Mouse (Mus musculus): ENCODE measurements around the gene Cbln3.

Gene Cbln3

GRCm38 (mm10) chr14:55880982-55881381 lies 3.2 kb downstream of the Cbln3 start:
- no peak for DNase-seq (ENCODE audit: low spot score in 2 of 2)

- peak; percentile 85 to 87 for DNase-seq (ENCODE audit: low spot score in 2 of 2)
These were observed 4.6 kb downstream of the Cbln3 start for GRCm38 (mm10) chr14:55879623-55880022.

DNA sequence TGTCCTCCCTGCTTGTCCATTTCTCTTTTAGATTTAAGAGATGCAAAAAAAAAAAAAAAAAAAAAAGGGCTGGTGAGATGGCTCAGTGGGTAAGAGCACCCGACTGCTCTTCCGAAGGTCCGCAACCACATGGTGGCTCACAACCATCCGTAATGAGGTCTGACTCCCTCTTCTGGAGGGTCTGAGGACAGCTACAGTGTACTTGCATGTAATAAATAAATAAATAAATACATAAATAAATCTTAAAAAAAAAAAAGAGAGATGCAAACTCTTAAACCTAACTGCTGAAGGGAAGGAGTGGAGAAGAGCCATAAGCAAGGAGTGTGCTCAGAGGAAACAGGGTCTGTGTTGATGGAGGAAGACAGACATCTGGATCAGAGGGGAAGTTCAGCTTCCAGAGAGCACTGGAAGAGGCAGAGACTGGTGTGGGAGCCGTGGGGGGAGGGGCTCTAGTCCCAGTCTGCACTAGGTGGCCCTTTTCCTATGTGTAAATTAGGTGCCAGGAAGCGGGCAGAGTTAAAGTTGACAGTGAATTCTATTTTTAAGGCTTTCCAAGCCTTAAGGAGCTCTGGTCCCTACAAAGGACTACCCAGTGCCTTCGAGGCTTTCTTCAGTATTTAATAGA lies 5.8 kb downstream of the Cbln3 start:
- no peak for DNase-seq (ENCODE audit: low spot score in 2 of 2)

GRCm38 (mm10) chr14:55877469-55878315 lies 6.5 kb downstream of the Cbln3 start:
- no peak for DNase-seq (ENCODE audit: low spot score in 2 of 2)

- DNase-seq (ENCODE audit: low spot score in 2 of 2), result peak; percentile 75 to 78
These were observed 10.2 kb downstream of the Cbln3 start for GRCm38 (mm10) chr14:55873714-55874683.

DNA sequence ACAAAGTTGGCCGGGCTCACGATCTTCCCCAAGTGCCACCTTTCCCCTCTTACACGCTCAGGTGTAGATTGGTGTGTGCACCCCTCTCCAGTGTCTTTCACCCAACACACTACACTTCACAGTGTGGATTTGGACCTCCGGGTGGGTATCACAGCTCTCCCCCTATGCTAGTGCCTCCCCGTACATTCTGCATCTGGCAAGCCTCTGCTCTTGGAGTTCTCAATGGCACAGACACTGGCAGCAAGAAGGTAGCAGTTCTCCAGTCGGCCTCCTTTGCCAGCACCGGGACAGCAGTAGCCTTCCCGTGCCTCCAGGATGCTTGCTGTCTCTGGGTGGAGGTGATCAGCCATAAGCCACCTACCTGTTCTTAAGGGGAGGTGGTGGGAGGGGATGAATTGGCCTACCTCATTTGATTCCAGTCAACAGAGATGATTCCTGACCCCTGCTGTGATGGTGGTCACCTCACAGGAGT lies 10.9 kb downstream of the Cbln3 start:
- DNase-seq (ENCODE audit: low spot score in 2 of 2), result no peak

DNA sequence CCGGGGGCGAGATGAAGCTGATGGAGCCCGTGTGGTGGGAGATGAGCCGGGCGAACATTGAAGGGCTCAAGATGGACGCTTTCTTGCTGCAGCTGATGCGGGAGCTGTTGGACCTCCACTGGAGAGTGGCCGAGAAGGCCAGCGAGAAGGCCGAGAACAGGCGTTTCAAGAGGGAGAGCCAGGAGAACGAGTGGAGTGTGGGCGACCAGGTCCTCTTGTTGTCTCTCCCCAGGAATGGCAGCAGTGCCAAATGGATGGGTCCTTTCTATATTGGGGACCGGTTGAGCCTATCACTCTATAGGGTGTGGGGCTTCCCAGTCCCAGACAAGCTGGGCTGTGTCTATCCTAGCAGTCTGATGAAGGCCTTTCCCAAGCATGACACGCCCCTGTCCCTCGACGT lies 11.6 kb downstream of the Cbln3 start:
- no peak for DNase-seq (ENCODE audit: low spot score in 2 of 2)

DNA sequence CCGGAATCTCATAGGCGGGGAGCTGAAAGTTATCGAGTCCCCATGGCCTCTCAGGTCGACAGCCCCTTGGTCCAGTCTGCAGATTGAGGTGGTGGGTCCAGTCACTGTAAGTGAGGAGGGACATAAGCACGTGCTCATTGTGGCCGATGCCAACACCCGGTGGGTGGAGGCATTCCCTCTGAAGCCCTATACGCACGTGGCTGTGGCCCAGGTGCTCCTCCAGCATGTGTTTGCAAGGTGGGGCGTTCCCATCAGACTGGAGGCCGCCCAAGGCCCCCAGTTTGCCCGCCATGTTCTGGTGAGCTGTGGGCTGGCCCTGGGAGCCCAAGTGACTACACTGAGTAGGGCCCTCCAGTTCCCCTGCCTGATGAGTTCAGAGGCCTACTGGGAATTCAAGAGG lies 12.2 kb downstream of the Cbln3 start:
- no peak for DNase-seq (ENCODE audit: low spot score in 2 of 2)

GRCm38 (mm10) chr14:55869538-55869937 lies 14.7 kb downstream of the Cbln3 start:
- DNase-seq (ENCODE audit: low spot score in 2 of 2), result no peak

GRCm38 (mm10) chr14:55868230-55869026 lies 15.8 kb downstream of the Cbln3 start:
- no peak for DNase-seq (ENCODE audit: low spot score in 2 of 2)

- DNase-seq (ENCODE audit: low spot score in 2 of 2), result peak; percentile 65 to 77
These were observed 17.2 kb downstream of the Cbln3 start for GRCm38 (mm10) chr14:55866962-55867361.

GRCm38 (mm10) chr14:55863773-55864172 lies 20.4 kb downstream of the Cbln3 start:
- peak; percentile 60 to 67 for DNase-seq (ENCODE audit: low spot score in 2 of 2)

GRCm38 (mm10) chr14:55862970-55863369 lies 21.2 kb downstream of the Cbln3 start:
- DNase-seq (ENCODE audit: low spot score in 2 of 2), result no peak

- no peak for DNase-seq (ENCODE audit: low spot score in 2 of 2)
These were observed 22.0 kb downstream of the Cbln3 start for GRCm38 (mm10) chr14:55862186-55862585.

- DNase-seq (ENCODE audit: low spot score in 2 of 2), result no peak
These were observed 26.6 kb downstream of the Cbln3 start for GRCm38 (mm10) chr14:55857588-55857987.

DNA sequence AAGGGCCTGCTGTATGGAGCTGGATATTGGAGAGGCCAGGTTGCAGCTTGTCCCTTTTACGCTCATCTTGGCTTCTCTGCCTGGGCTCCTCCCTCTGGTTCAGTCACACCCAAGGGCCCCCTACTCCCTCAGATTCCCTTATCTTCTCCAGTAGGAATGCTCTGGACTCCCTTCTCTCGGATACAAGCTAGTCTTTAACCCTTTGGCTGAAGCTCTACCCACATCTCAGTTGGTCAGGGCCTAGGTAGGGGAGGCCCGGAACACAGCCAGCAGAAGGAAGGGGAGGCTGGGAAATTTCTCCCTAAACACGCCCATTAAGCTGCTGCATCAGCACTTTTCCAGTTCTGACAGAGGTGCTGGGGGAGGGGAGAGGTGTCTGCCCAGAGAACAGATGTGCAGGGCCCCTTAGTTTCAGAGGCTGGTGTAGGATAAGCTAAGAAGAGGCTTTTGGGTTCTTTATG lies 29.1 kb downstream of the Cbln3 start:
- no peak for DNase-seq (ENCODE audit: low spot score in 2 of 2)

- DNase-seq (ENCODE audit: low spot score in 2 of 2), result peak in 1 of 2 experiments; percentile 11
These were observed 29.6 kb downstream of the Cbln3 start for GRCm38 (mm10) chr14:55854406-55855100.

DNA sequence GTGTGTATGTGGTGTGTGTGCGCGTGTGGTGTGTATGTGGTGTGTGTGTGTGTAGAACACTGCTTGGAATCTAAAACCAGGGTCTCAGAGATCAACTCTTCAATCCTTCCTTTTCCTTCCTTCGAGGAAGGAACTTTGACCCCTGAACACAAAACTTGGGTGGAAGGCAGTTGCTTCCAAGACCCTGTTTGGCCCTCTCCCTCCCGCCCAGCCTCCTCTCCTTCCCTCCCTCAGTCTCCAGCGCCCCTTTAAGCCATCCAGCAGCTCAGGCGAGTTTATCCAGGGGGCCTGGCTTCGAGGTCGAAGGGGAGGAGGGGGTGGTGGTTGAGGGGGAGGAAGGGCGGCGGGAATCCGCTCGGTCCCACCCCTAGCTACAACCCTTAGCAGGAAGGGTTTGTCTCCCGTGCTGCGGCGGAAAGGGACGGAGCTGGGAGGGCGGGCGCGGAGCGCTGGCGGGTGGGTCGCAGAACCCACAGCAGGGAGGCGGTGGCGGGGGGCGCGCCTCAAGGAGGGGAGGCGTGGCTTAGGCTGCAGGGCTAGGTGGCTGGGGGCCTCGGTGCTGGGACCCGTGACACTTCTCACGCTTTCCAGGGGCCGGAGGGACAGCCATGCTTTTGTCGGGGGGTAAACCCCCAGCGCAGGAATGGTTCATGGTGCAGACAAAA lies 30.4 kb downstream of the Cbln3 start, which contains the start of gene Nynrin:
Nynrin (plus strand) TSS at position 390 of the 665 bp plus-strand sequence.
- DNase-seq (ENCODE audit: low spot score in 2 of 2), result peak in 1 of 2 experiments; percentile 11

Measured in right cerebral cortex, adult 2 months (tissue).